Mouse (Mus musculus) layer of hippocampus, postnatal 36 days (tissue): ENCODE results near the gene Zfp664. TPM values are rescaled to one million over a fixed set of nuclear protein-coding genes. Genes with fewer than 3 reads are reported as not detected.

Experiments
- DNase-seq, 2 experiments: peaks; one replicate each; pipeline ENCODE4 v3.0.0; 2022
- total RNA-seq, 2 experiments: library from RNA; stranded (reverse); gene quantifications; 2 replicates each; pipeline ENCODE4 v1.2.3; 2021

The Zfp664 gene
- total RNA-seq: 10 to 100 TPM; 70.6 to 79.1 TPM

- peak; percentile 95 to 96 for DNase-seq
Observed at GRCm38 (mm10) chr5:124862013-124862866, at the start of gene Zfp664, which contains the start of gene Ccdc92. Zfp664 (plus strand) TSS chr5:124862691. Ccdc92 (minus strand) TSS chr5:124862424.

- no peak for DNase-seq
Observed at GRCm38 (mm10) chr5:124814797-124815196, 47.7 kb upstream of the Zfp664 start.

- no peak for DNase-seq
Observed at GRCm38 (mm10) chr5:124817050-124817449, 45.4 kb upstream of the Zfp664 start.

- DNase-seq: no peak
Observed at GRCm38 (mm10) chr5:124822128-124822894, 40.2 kb upstream of the Zfp664 start.

- DNase-seq: no peak
Observed at GRCm38 (mm10) chr5:124830331-124830730, 32.2 kb upstream of the Zfp664 start.

- peak in 1 of 2 experiments; percentile 12 for DNase-seq
Observed at GRCm38 (mm10) chr5:124835218-124835617, 27.3 kb upstream of the Zfp664 start.

- no peak for DNase-seq
Observed at GRCm38 (mm10) chr5:124836075-124836474, 26.4 kb upstream of the Zfp664 start.

GRCm38 (mm10) chr5:124836621-124837020 lies 25.9 kb upstream of the Zfp664 start:
- peak in 1 of 2 experiments; percentile 37 for DNase-seq

- DNase-seq: no peak
Observed at GRCm38 (mm10) chr5:124840202-124840601, 22.3 kb upstream of the Zfp664 start.

- DNase-seq: peak in 1 of 2 experiments; percentile 25
Observed at GRCm38 (mm10) chr5:124840669-124841068, 21.8 kb upstream of the Zfp664 start.

GRCm38 (mm10) chr5:124843386-124843785 lies 19.1 kb upstream of the Zfp664 start:
- no peak for DNase-seq

GRCm38 (mm10) chr5:124844929-124845328 lies 17.6 kb upstream of the Zfp664 start:
- no peak for DNase-seq

- no peak for DNase-seq
Observed at GRCm38 (mm10) chr5:124847014-124847413, 15.5 kb upstream of the Zfp664 start.

GRCm38 (mm10) chr5:124848994-124849393 lies 13.5 kb upstream of the Zfp664 start:
- no peak for DNase-seq

GRCm38 (mm10) chr5:124851572-124851971 lies 10.9 kb upstream of the Zfp664 start:
- no peak for DNase-seq

GRCm38 (mm10) chr5:124852294-124852693 lies 10.2 kb upstream of the Zfp664 start:
- no peak for DNase-seq

GRCm38 (mm10) chr5:124853079-124853478 lies 9.4 kb upstream of the Zfp664 start:
- no peak for DNase-seq

- DNase-seq: no peak
Observed at GRCm38 (mm10) chr5:124854202-124854601, 8.3 kb upstream of the Zfp664 start.

GRCm38 (mm10) chr5:124860013-124860412 lies 2.5 kb upstream of the Zfp664 start:
- no peak for DNase-seq

GRCm38 (mm10) chr5:124861463-124861862 lies 1.0 kb upstream of the Zfp664 start:
- peak; percentile 34 to 42 for DNase-seq

- no peak for DNase-seq
Observed at GRCm38 (mm10) chr5:124862871-124863741, 615 bp downstream of the Zfp664 start.

GRCm38 (mm10) chr5:124868981-124869380 lies 6.5 kb downstream of the Zfp664 start:
- DNase-seq: peak; percentile 68 to 74
